Mouse (Mus musculus) layer of hippocampus, postnatal 10 days (tissue): ENCODE measurements around the gene Psg22. TPM values are rescaled to one million over a fixed set of nuclear protein-coding genes. Genes with fewer than 3 reads are reported as not detected.
"Not testable (repeated sequence)": the region's sequence is repeated elsewhere in the genome, so short reads cannot be mapped to it uniquely, and the experiment has no call there.

Experiments
- DNase-seq, 2 experiments: peaks; one replicate each; pipeline ENCODE4 v3.0.0; 2021; ENCODE audit warnings: low spot score in 2 of 2
- long read RNA-seq: library from polyadenylated mRNA; stranded (forward); transcript quantifications from one replicate; pipeline ENCODE4 v2.0.0, GENCODE M21; 2023
- total RNA-seq, 2 experiments: library from RNA; stranded (reverse); gene quantifications; 2 replicates each; pipeline ENCODE4 v1.2.3; 2021

Gene Psg22
- not detected for total RNA-seq
- long read RNA-seq: 0 reads

DNA sequence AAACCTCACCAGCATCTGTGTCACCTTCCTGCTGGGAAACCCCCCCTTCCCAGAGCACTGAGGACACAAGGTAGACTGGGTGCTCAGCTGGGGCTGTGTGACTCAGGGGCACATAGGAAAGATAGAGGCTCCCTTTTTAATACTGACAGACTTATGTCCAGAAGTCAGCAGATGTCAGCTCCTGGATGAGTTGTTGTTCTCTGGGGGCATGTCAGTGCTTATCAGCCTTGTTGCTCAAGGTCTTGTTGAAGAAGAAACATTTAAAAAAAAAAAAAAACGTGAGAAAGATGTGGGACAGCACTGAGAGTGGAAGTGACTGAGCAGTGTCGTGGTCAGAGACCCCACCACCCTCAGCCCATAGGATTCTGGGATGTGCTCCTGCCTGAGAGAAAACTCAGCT, at the start of gene Psg22:
Gene Psg22, plus strand, starts transcription at position 301 of the 400 bp plus-strand sequence.
- no peak for DNase-seq

DNA sequence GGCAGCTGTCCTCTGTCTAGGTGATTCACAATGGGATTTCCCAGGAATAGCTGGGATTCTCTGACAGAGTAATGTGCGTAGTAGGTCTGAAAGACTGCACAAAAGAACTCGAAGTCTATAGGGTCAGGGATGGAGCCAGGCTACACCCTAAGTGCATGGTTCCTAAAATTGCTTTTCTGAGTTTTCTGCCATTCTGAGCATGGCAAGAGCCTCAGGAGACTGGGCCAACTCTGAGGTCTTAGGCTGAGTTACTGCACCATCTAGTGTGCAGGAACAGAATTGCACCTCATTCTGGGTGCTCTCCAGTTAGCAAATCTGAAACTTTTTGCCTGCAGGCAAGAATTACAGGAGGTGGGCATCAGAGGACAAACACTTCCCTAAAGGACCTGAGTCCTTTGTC, 38.1 kb upstream of the Psg22 start:
- DNase-seq: peak; percentile 26 to 42

DNA sequence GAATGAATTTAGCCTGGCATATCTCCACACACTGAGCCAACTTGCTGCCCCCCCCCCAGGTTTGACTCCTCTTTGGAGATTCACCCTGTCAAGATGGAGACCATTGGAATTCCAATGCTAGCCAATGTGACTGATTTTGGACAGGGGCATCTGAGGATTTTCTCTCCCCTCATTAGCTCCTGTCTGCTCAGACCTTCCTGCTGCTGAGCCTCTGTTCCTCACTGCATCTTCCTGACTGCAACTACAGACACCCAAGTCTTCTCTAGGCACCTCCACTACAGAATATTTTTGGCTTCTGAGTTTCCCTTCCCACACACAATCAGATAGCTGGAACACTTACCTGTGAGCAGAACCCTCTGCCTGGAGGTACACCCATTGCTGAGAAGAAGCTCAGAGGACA, 32.3 kb upstream of the Psg22 start:
- no peak for DNase-seq

DNA sequence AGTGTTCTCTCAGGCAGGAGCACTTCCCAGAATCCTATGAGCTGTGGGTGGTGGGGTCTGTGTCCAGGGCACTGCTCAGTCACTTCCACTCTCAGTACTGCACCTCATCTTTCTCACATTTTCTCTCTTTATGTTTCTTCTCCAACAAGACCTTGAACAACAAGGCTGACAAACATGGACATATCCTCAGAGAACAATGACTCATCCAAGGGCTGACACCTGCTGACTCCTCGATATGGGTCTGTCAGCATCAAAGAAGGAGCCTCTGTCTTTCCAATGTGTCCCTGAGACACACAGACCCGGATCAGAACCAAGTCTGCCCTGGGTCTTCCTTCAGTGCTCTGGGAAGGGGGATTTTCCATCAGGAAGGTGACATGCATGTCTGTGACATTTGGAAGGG, 31.8 kb upstream of the Psg22 start, which contains the start of gene Psg20:
Gene Psg20, minus strand, starts transcription at position 101 of the 400 bp plus-strand sequence.
- no peak for DNase-seq

DNA sequence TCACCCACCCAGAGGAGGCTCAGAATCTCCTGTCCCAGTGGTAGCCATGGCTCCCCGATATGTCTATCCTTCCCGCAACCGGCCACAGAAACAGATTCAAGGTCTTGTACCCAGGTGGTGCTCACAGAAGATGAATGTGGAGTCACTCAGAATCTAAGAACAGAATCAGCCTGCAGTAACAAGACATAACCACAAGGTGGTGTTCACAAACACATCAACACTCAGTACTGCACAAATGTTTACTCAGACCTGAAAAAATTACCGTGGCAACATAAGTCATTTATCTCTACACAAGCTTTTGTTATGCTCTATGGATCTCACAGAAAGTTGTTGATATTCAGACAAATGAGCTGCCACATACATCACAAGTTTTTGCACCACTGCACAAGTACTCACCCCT, 7.6 kb upstream of the Psg22 start:
- not testable (repeated sequence) for DNase-seq

DNA sequence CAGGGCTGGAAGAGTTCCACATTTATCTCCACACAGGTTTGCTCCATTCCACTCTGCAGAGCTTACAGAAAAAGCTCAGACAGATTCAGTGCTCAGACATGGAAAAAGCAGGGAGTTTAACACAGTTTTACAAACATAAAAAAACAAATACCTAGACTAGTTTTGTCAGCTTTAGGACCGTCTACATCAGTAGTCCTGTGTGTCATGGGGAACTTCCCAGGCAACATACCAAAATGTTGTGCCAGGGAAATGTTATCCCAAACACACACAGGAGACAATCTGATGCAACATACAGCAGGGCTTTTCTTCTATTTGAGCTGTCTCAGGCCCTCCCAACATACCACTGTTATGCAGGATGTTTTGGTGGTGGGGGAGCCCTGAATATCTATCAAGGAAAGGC, 7.0 kb upstream of the Psg22 start:
- no peak for DNase-seq

DNA sequence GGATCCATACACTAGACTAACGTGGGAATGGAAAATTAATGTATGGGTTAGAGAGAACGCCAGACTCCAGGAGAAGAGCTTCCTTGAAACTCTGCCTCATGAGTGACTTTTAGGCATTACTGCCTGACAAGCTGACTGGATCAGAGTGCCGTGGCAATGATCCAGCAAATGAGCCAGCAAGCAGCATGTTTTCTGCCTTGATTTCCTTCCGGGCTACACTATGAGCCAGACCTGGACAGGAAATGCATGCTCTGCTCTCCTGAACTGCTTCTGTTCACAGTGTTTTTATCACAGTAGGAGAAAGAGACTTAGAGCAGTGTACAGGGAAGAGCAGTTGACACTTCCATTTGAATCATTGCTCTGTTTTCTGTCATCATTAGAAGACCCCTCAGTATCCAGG, 2.3 kb upstream of the Psg22 start:
- DNase-seq: no peak

DNA sequence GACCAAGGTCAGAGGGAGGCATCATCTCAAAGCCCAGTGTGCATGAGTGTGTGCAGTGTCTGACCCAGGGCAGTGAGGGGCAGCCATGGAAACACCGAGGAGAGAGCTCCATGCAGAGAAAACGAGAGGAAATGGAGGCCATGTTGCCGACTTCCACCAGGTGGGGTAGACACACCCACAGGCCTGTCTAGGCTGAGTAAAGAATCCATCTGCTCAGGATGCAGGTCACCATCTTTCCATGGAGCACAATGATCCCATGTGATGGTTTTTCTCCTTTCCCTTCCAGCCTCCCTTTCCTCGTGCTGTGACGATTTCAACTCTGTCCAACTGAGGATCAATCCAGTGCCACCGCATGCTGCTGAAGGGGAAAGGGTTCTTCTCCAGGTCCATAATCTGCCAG, 6.1 kb downstream of the Psg22 start:
- no peak for DNase-seq

DNA sequence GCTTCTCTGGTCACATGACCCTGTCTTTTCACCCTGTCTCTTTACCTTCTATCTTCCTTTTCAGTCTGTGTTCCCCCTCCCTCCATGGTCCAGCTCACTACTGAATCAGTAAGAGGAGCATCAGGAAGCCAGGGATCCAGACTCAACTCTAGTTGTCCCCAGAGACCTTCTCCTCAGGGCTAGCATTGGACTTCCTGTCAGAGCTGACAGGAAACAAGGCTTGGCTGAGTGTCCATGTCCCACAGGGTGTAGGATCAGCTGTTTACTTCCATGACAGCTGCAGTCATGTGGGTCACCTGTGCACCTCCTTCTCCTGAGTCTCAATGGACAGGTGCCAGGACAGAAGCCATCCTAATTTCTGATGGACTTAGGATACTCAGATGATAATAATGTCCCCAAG, 8.0 kb downstream of the Psg22 start:
- DNase-seq: not testable (repeated sequence)

DNA sequence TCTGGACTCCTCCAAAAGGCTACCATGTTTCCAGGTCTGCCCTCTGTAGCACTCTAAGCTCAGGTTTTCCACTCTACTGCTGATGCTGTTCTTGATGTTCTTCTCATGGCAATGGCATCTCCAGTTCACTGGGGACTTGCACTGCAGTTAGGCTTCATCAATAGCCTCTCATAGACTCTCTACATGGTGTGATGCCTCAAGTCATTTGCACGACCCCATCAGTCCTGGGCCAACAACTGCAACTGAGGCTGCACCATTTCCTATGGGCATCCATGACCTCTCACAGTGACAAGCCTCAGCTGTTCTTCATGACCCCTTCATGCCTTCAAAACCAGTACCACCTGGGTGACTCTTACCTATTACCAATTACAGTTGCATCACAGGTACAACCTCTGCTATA, 10.5 kb downstream of the Psg22 start:
- no peak for DNase-seq

DNA sequence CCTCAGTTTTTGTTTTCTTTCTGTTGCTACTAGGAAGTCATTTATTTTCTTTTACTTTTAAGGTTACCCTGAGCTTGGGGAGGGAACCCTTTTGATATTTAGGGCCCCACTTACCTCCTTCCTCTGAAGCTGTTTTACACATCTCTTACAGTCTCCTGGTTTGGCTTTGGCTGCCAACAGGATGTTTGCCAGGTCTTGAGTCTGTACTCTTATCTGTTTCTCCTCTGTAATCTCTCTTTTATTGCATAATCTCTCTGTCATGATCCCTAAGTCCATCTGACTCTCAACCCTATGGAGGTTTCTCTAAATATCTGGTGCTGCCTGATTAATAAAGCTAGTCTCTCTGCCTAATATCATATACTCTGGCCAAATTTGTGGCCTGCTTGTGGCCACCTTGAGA, 15.2 kb downstream of the Psg22 start:
- DNase-seq: no peak

DNA sequence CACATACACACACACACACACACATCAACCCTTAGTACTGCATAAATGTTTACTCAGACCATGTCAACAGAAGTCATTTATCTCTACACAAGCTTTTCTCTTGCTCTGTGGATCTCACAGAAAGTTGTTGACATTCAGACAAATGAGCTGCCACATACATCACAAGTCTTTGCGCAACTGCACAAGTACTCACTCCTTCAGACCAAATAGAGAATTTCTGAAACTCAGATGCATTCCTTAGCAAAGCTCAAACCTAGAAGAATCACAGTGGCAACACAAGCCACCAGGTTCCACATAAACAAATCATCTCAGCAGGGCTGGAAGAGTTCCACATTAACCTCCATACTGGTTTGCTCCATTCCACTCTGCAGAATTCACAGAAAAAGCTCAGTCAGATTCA, 16.6 kb downstream of the Psg22 start:
- no peak for DNase-seq

DNA sequence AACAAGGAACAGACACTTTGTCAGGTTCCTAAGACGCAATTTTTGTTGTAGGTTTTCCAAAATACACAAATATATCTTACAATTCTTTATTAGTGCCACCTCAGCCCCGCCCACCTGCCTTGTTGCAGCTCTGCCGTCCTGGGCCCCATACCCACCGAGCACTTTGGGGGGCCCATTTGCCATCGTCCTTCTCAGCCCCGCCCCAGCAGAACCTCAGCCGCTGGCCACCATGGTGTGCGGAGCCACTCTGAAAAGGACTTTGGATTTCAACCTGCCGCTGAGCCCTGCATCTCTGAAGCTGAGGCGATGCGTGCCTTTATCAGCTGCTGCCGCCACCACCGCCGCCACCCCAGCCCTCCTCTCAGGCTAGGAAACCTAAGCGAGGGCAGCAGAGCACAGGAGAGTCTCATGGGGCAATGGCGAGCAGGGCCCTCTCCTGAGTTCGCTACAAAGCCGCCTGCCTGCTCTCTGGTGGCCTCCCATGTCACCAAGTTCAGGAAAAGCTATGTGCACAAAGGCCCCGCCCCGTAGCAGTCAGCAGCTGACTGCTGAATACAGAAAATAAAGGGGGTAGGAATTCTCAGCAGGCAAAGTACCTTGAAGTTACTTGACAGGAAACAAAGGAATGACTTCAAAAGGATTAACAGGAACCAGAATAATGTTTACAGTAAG, 28.4 kb downstream of the Psg22 start:
- DNase-seq: no peak

DNA sequence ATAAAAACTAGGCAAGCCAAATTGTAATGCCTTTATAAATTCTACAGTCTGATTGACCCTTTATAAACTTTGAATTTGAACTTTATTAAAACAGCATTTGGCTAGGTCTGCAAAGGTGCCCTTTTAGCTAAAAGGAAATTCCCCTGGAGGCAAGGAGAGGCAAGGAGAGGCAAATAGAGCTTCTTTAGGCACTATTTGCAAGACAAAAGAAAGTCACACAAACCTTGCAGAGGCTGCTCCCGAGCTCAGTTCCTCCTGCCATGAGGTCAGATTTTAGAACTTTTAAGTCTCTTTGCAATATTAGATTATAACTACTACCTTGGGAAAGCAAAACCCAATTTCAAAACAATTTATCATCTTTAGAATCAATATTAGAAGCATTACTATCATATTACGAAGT, 29.5 kb downstream of the Psg22 start:
- not testable (repeated sequence) for DNase-seq

DNA sequence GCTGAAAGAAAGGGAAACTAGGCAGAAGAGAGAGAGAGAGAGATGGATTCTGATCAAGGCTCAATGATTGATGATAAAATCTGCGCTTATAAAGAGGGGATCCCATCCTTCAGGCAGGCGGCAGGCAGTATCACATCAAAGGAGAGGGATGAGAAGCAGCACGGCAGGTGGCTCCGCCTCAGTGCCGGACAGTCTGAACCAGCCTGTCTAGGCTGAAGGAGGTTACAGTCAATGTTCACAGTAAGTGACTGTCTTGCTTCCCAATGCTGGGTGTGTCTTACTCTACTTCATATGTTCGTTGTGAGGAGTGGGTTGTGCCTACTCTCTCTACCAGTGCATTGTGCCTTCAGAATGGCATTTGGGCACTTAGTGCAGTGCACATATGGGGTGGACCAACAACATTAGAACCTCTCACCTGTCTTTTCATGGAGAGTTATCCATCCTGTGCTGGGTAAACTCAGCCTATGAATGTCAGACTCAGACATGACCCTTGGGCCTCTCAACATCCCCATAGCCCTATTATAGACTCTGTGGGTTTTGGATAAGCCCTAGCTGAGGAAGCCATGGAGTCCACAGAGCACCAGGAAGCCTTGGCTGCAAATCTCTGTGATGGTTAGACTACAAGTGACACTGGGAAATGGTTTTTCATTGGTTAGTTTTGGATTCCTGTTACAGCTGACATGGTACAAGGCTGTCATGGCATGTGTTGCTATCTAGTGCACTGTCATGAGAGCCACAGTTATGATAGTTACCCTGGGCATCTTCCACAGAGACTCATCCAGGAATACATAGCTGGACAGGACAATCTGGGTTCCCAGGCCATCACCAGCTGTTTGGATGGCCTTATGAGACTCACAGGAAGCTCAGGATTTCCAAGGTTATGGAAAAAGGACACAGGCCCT, 31.4 kb downstream of the Psg22 start:
- DNase-seq: no peak

DNA sequence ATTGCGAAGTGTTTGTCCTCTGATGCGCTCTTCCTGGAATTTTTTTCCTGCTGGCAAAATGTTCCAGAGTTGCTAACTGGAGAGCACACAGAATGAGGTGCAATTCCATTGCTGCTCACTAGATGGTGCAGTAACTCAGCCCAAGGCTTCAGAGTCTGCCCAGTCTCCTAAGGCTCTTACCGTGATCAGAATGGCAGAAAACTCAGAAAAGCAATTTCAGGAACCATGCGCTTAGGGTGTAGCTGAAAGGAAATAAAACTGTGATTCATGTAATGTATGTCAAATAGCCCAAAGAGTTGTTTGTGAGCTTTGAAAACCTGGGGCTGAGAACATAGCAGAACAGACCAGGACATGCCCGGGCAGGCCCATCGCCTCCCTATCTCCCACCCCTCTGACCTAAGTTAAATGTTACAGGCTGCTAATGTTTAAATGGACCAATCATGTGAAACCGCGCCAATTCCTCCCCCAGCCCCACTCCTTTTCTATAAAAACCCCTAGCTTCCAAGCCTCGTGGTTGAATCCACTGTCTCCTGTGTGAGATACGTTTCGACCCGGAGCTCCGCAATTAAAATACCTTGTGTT, 32.1 kb downstream of the Psg22 start:
- DNase-seq: peak; percentile 70 to 77

DNA sequence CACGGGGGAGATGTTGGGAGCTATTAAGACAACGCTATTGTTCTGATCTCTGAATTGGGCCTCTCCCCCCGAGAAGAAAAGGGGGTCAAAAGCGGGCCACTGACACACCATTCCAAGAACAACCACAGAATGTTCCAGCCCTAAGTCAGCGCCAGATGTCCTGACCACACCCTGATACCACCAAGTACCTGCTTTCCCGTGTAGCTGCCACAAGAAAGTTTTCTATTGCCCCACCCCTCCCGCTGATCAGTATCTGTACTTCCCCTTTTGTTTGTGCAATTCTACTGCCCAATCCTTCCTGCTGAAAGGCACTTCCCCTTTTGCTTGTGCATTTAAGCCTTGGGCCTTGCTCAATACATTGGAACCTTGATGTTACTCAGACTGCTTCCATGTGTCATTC, 42.3 kb downstream of the Psg22 start:
- DNase-seq: not testable (repeated sequence)

DNA sequence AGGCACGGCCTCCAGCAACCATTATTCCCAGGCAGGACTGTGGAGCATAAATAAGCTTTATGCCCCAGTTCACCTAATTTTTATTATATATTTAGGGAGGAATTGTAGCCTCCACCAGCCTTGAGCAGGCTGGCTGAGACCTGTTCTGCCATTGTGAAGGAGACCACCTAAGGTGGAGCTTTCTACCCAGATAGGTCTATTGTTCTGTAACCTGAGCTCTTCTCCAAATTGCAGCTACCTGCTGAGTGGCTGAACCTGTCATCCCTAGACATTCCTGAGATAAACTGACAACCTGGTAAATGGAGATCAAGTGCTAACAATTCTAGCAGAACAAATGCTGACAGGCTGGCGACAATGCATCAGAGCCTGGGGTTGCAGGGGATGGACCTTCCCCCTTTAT, 45.0 kb downstream of the Psg22 start:
- not testable (repeated sequence) for DNase-seq
